Mouse (Mus musculus) heart, embryonic 12.5 days (tissue): ENCODE data around the gene Sertad1. TPM values are rescaled to one million over a fixed set of nuclear protein-coding genes. Genes with fewer than 3 reads are reported as not detected.
A peak's percentile ranks its signal among the peaks of the same experiment; 100 is the strongest.

ENCODE experiments used
- ATAC-seq: fragments of 200-750 bp; cut with Nextera tagmentation; 2 replicates; pipeline ENCODE4 v1.8.0; 2017; ENCODE audit warnings: moderate TSS enrichment, moderate library complexity; ENCODE audit not compliant: insufficient number of reproducible peaks, low FRiP score
- H3K27ac ChIP-seq: fragments of 300-500 bp; sonication (generic); 2 replicates; pipeline ENCODE4 v1.5.1; 2016; ENCODE audit warnings: mild to moderate bottlenecking, moderate library complexity; ENCODE audit not compliant: poor library complexity, severe bottlenecking
- H3K27me3 ChIP-seq: fragments of 300-500 bp; sonication (generic); replicated peaks from 2 replicates; pipeline ENCODE4 v1.6.1; 2016; ENCODE audit warnings: mild to moderate bottlenecking, moderate library complexity
- H3K36me3 ChIP-seq: fragments of 300-500 bp; sonication (generic); 2 replicates; pipeline ENCODE4 v1.6.1; 2016; ENCODE audit warnings: mild to moderate bottlenecking, moderate library complexity
- H3K4me1 ChIP-seq: fragments of 300-500 bp; sonication (generic); replicated peaks from 2 replicates; pipeline ENCODE4 v1.6.1; 2016; ENCODE audit warnings: mild to moderate bottlenecking
- H3K4me2 ChIP-seq: fragments of 300-500 bp; sonication (generic); 2 replicates; pipeline ENCODE4 v1.6.1; 2016; ENCODE audit warnings: mild to moderate bottlenecking, moderate library complexity
- H3K4me3 ChIP-seq: fragments of 300-500 bp; sonication (generic); 2 replicates; pipeline ENCODE4 v1.5.1; 2016; ENCODE audit warnings: mild to moderate bottlenecking
- H3K9ac ChIP-seq: fragments of 300-500 bp; sonication (generic); 2 replicates; pipeline ENCODE4 v1.6.1; 2016; ENCODE audit warnings: mild to moderate bottlenecking, moderate library complexity
- H3K9me3 ChIP-seq: fragments of 300-500 bp; sonication (generic); replicated peaks from 2 replicates; pipeline ENCODE4 v1.6.1; 2016; ENCODE audit warnings: mild to moderate bottlenecking, moderate library complexity
- WGBS: fragments of 180-500 bp; shearing (Covaris S2); methylation state at CpG from one replicate; pipeline ENCODE4 v1.1.7; 2016; 5-methylcytosine and 5-hydroxymethylcytosine counted together
- polyA plus RNA-seq: library from polyadenylated mRNA; unstranded; fragments of >200 nt; fragmentation: Nextera tagmentation; extraction: Ambion mirVana; gene quantifications from 2 replicates; pipeline ENCODE4 v1.2.1, GENCODE M21; 2016

Sertad1 gene
- polyA plus RNA-seq, 1 experiment from 2014 or later: 35.3 TPM

GRCm38 (mm10) chr7:27506765-27507370 is 20.2 kb downstream of the Sertad1 start:
- Histone ChIP-seq H3K27ac (peak overlapping the region; percentile 98), H3K36me3 (no peaks in the 10 kb centered on the region), H3K9me3 (no peaks in the 10 kb centered on the region), H3K27me3 (no peaks in the 10 kb centered on the region), H3K4me3 (peak overlapping the region; percentile 59), H3K4me1 (peaks cover 22% of the 10 kb centered on the region), H3K4me2 (peak overlapping the region; percentile 69), H3K9ac (0 out of 2 replicates have a peak overlapping the region, but pooled peaks have one; percentile 13)
- ATAC-seq: no peak
- 47% methylated on average over 9 of the region's 9 CpGs for WGBS

DNA sequence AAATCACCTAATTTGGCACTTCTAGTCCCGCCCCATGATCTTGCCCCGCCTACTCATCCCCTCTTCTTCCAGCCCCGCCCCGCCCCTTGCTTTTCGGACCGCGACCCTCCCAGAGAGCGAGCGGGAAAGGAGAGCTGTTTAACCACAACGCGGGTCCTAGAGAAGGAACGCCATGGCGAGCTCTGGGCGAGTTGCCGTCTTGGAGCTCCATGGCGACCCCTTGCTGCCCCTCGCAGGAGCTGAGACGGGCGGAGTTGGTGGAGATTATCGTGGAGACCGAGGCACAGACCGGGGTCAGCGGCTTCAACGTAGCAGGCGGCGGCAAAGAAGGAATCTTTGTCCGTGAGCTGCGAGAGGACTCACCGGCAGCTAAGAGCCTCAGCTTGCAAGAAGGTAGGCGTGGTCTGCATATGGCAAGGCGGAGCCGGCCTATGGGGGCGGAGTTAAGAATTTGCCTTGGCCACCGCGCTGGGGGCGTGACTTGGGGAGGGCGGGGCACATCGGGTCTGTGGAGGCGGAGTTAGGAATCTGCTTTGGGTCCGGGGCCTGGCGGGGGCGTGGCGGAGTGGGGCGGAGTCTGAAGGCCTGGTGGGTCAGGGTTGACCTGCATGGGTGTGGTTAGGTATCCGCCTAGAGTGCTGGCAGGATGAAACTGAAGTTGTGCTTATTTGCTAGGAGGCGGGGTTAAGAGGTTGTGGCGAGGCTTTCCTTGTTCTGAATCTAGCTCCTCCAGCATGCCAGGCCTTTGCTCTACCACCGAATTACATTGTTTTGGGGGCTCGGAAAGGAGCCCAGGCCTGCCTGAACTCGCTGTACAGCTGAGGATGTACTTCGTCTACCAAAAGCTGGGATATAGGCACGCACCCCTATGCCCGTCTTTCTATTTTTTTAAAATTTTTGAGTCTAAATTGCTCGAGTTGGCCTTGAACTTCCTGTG is 21.3 kb downstream of the Sertad1 start:
- peak overlapping the region; percentile 98 for H3K27ac ChIP-seq
- WGBS: under 1% methylated on average over 54 of the region's 54 CpGs
- peak; percentile 97 for ATAC-seq

GRCm38 (mm10) chr7:27508648-27509005 is 21.9 kb downstream of the Sertad1 start:
- peaks cover 17% of the 10 kb centered on the region for H3K4me1 ChIP-seq
- H3K4me2 ChIP-seq: peak overlapping the region; percentile 69
- ATAC-seq: peak; percentile 73
- H3K9ac ChIP-seq: no peak overlapping the region
- no peaks in the 10 kb centered on the region for H3K27me3 ChIP-seq
- H3K27ac ChIP-seq: peak overlapping the region; percentile 98
- peak overlapping the region; percentile 59 for H3K4me3 ChIP-seq
- 23% methylated on average over 6 of the region's 6 CpGs for WGBS
- no peaks in the 10 kb centered on the region for H3K9me3 ChIP-seq
- no peaks in the 10 kb centered on the region for H3K36me3 ChIP-seq

More for the DNA sequence above, 21.3 kb downstream of the Sertad1 start:
- H3K9me3 ChIP-seq: no peaks in the 10 kb centered on the region
- peaks cover 18% of the 10 kb centered on the region for H3K4me1 ChIP-seq
- H3K36me3 ChIP-seq: no peaks in the 10 kb centered on the region
- H3K9ac ChIP-seq: peak overlapping the region; percentile 72
- H3K4me3 ChIP-seq: peak overlapping the region; percentile 59
- H3K4me2 ChIP-seq: peak overlapping the region; percentile 69
- no peaks in the 10 kb centered on the region for H3K27me3 ChIP-seq

- Histone ChIP-seq H3K27ac (no peak overlapping the region), H3K4me2 (no peak overlapping the region), H3K9ac (no peak overlapping the region), H3K9me3 (no peaks in the 10 kb centered on the region), H3K36me3 (no peaks in the 10 kb centered on the region), H3K4me3 (no peak overlapping the region), H3K27me3 (no peaks in the 10 kb centered on the region), H3K4me1 (peaks cover 17% of the 10 kb centered on the region)
- 86% methylated on average over 2 of the region's 2 CpGs for WGBS
- ATAC-seq: no peak
Observed at GRCm38 (mm10) chr7:27510809-27511208, 24.1 kb downstream of the Sertad1 start.

DNA sequence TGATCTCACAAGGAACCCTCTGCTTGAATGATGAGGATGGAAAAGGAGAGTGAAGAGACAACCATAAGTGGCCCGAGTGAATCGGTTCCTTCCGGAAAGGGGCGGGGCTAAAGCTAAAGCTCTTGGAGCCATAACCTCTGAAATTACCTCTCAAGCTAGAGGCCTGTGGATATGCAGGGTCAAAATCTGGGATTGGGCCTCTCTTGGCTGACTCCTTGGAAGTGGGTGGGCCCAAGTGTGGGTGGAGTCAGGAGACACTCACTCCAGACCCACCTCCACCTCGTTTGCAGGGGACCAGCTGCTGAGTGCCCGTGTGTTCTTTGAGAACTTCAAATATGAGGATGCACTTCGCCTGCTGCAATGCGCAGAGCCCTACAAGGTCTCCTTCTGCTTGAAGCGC is 28.3 kb downstream of the Sertad1 start:
- H3K4me3 ChIP-seq: no peak overlapping the region
- H3K9ac ChIP-seq: no peak overlapping the region
- no peaks in the 10 kb centered on the region for H3K4me1 ChIP-seq
- ATAC-seq: no peak; the same call in 1 of the 2 replicates
- H3K27ac ChIP-seq: no peak overlapping the region
- 0 out of 2 replicates have a peak, but pooled peaks cover 5% of the 10 kb centered on the region for H3K9me3 ChIP-seq
- WGBS: 73% methylated on average over 9 of the region's 9 CpGs
- H3K36me3 ChIP-seq: peaks cover 30% of the 10 kb centered on the region
- no peaks in the 10 kb centered on the region for H3K27me3 ChIP-seq
- no peak overlapping the region for H3K4me2 ChIP-seq

DNA sequence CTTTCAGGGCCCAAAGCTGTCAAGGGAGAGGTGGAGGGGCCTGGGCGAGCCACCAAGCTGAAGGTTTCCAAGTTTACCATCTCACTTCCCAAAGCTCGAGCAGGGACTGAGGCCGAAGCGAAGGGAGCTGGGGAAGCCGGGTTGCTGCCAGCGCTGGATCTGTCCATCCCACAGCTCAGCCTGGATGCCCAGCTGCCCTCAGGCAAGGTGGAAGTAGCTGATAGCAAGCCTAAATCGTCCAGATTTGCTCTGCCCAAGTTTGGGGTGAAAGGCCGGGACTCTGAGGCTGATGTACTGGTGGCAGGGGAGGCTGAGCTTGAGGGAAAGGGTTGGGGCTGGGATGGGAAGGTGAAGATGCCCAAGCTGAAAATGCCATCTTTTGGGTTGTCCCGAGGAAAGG is 31.6 kb downstream of the Sertad1 start:
- 0 out of 2 replicates have a peak, but pooled peaks cover 7% of the 10 kb centered on the region for H3K9me3 ChIP-seq
- 80% methylated on average over 9 of the region's 9 CpGs for WGBS
- peaks cover 8% of the 10 kb centered on the region for H3K4me1 ChIP-seq
- no peak overlapping the region for H3K4me3 ChIP-seq
- peaks cover 31% of the 10 kb centered on the region for H3K36me3 ChIP-seq
- no peak overlapping the region for H3K4me2 ChIP-seq
- H3K27ac ChIP-seq: no peak overlapping the region
- no peak for ATAC-seq
- no peaks in the 10 kb centered on the region for H3K27me3 ChIP-seq
- no peak overlapping the region for H3K9ac ChIP-seq

GRCm38 (mm10) chr7:27520104-27520503 is 33.4 kb downstream of the Sertad1 start:
- H3K27ac ChIP-seq: no peak overlapping the region
- ATAC-seq: no peak
- H3K9ac ChIP-seq: no peak overlapping the region
- H3K9me3 ChIP-seq: 0 out of 2 replicates have a peak, but pooled peaks cover 7% of the 10 kb centered on the region
- H3K4me1 ChIP-seq: peaks cover 8% of the 10 kb centered on the region
- no peak overlapping the region for H3K4me3 ChIP-seq
- peaks cover 31% of the 10 kb centered on the region for H3K36me3 ChIP-seq
- no peak overlapping the region for H3K4me2 ChIP-seq
- no peaks in the 10 kb centered on the region for H3K27me3 ChIP-seq

GRCm38 (mm10) chr7:27520599-27520998 is 33.9 kb downstream of the Sertad1 start:
- H3K9ac ChIP-seq: no peak overlapping the region
- 0 out of 2 replicates have a peak, but pooled peaks cover 7% of the 10 kb centered on the region for H3K9me3 ChIP-seq
- H3K4me2 ChIP-seq: no peak overlapping the region
- H3K27ac ChIP-seq: no peak overlapping the region
- no peak for ATAC-seq
- 61% methylated on average over 1 of the region's 1 CpGs for WGBS
- peaks cover 13% of the 10 kb centered on the region for H3K4me1 ChIP-seq
- peaks cover 31% of the 10 kb centered on the region for H3K36me3 ChIP-seq
- no peaks in the 10 kb centered on the region for H3K27me3 ChIP-seq
- H3K4me3 ChIP-seq: no peak overlapping the region

DNA sequence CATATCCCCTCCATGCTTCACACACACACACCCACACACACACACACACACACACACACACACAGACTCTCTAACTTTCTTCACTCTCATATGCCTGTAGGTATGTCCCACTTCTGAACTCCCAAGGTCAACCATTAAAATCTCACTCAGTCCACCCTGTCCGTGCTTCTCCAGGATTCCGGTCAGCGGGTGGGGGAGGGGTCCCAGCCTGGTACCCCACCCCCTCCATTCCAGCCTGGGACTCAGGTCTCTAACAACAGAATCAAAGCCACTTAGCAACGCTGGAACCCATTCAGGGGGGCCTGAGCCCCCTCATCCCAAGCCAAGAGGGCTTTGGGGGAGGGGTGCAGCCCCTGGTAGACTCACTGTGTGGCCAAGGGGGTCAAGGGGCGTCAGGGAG is 36.3 kb downstream of the Sertad1 start, which contains the start of gene Hipk4:
Hipk4 (plus strand) TSS at position 301 of the 400 bp plus-strand sequence.
- peaks cover 20% of the 10 kb centered on the region for H3K4me1 ChIP-seq
- H3K4me2 ChIP-seq: no peak within 1 kb of the TSS
- ATAC-seq: no peak
- H3K36me3 ChIP-seq: peaks cover 18% of the 10 kb centered on the region; the same call in 1 of the 2 replicates
- 53% methylated on average over 5 of the region's 5 CpGs for WGBS
- no peak within 1 kb of the TSS for H3K9ac ChIP-seq
- H3K27me3 ChIP-seq: no peaks in the 10 kb centered on the region
- H3K27ac ChIP-seq: no peak within 1 kb of the TSS
- H3K4me3 ChIP-seq: no peak within 1 kb of the TSS
- H3K9me3 ChIP-seq: 0 out of 2 replicates have a peak, but pooled peaks cover 7% of the 10 kb centered on the region

- Histone ChIP-seq H3K4me1 (peaks cover 20% of the 10 kb centered on the region), H3K9me3 (0 out of 2 replicates have a peak, but pooled peaks cover 7% of the 10 kb centered on the region), H3K4me3 (no peak overlapping the region), H3K4me2 (no peak overlapping the region), H3K27ac (no peak overlapping the region), H3K9ac (no peak overlapping the region), H3K27me3 (no peaks in the 10 kb centered on the region), H3K36me3 (peaks cover 12% of the 10 kb centered on the region; the same call in 1 of the 2 replicates)
- WGBS: 90% methylated on average over 13 of the region's 13 CpGs
- ATAC-seq: no peak
Observed at GRCm38 (mm10) chr7:27523805-27524204, 37.1 kb downstream of the Sertad1 start.
